Mouse (Mus musculus) midbrain, embryonic 15.5 days (tissue): ENCODE measurements around the gene 1600002K03Rik. TPM values are rescaled to one million over a fixed set of nuclear protein-coding genes. Genes with fewer than 3 reads are reported as not detected.
A peak's percentile ranks its signal among the peaks of the same experiment; 100 is the strongest.
"Not testable (repeated sequence)": the region's sequence is repeated elsewhere in the genome, so short reads cannot be mapped to it uniquely, and the experiment has no call there.

ENCODE experiments used
- ATAC-seq: fragments of 200-750 bp; cut with Nextera tagmentation; replicated peaks from 2 replicates; pipeline ENCODE4 v1.8.0; 2017; ENCODE audit warnings: moderate TSS enrichment
- H3K27ac ChIP-seq: fragments of 300-500 bp; sonication (generic); 2 replicates; pipeline ENCODE4 v1.5.1; 2015; ENCODE audit warnings: mild to moderate bottlenecking, inconsistent platforms
- H3K27me3 ChIP-seq: fragments of 300-500 bp; sonication (generic); replicated peaks from 2 replicates; pipeline ENCODE4 v1.6.1; 2015; ENCODE audit warnings: inconsistent platforms
- H3K36me3 ChIP-seq: fragments of 300-500 bp; sonication (generic); replicated peaks from 2 replicates; pipeline ENCODE4 v1.6.1; 2015; ENCODE audit warnings: inconsistent platforms
- H3K4me1 ChIP-seq: fragments of 300-500 bp; sonication (generic); 2 replicates; pipeline ENCODE4 v1.6.1; 2015; ENCODE audit warnings: inconsistent platforms
- H3K4me2 ChIP-seq: fragments of 300-500 bp; sonication (generic); 2 replicates; pipeline ENCODE4 v1.6.1; 2015; ENCODE audit warnings: inconsistent platforms, mild to moderate bottlenecking, moderate library complexity
- H3K4me3 ChIP-seq: fragments of 300-500 bp; sonication (generic); 2 replicates; pipeline ENCODE4 v1.5.1; 2015; ENCODE audit warnings: mild to moderate bottlenecking, inconsistent platforms
- H3K9ac ChIP-seq: fragments of 300-500 bp; sonication (generic); 2 replicates; pipeline ENCODE4 v1.6.1; 2015; ENCODE audit warnings: mild to moderate bottlenecking, inconsistent platforms
- H3K9me3 ChIP-seq: fragments of 300-500 bp; sonication (generic); 2 replicates; pipeline ENCODE4 v1.6.1; 2016; ENCODE audit warnings: inconsistent platforms
- WGBS: fragments of 180-500 bp; shearing (Covaris S2); methylation state at CpG from one replicate; pipeline ENCODE4 v1.1.7; 2015; ENCODE audit warnings: mixed read lengths; 5-methylcytosine and 5-hydroxymethylcytosine counted together
- polyA plus RNA-seq: library from polyadenylated mRNA; unstranded; fragments of >200 nt; fragmentation: Nextera tagmentation; extraction: Ambion mirVana; gene quantifications from 2 replicates; pipeline ENCODE4 v1.2.1, GENCODE M21; 2015

1600002K03Rik gene
- polyA plus RNA-seq, 1 experiment from 2014 or later: 13.3 TPM

DNA sequence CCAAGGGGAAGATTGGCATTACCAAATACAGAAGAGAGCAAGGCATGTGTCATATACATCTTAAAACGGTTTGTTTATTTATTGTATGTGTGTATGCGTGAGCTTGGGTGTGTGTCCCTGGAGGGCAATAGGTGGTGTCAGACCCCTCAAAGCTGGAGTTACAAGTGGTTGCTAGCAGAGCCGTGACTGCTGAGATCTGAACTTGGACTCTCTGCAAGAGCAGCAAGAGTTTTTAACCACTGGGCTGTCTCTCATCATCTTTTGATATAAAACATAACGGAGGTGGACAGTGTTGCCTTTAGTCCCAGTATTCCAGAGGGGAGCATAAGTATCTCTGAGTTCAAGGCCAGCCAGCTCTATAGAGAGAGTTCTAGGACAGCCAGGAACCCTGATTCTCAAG lies 35.5 kb downstream of the 1600002K03Rik start:
- WGBS: 48% methylated on average over 4 of the region's 4 CpGs
- Histone ChIP-seq H3K27ac (peak overlapping the region; percentile 88; the same call in 1 of the 2 replicates), H3K4me3 (no peak overlapping the region), H3K4me1 (peaks cover 32% of the 10 kb centered on the region), H3K27me3 (no peaks in the 10 kb centered on the region), H3K36me3 (no peaks in the 10 kb centered on the region), H3K9me3 (no peaks in the 10 kb centered on the region), H3K4me2 (peak overlapping the region; percentile 44; the same call in 1 of the 2 replicates), H3K9ac (no peak overlapping the region)
- ATAC-seq: no peak

DNA sequence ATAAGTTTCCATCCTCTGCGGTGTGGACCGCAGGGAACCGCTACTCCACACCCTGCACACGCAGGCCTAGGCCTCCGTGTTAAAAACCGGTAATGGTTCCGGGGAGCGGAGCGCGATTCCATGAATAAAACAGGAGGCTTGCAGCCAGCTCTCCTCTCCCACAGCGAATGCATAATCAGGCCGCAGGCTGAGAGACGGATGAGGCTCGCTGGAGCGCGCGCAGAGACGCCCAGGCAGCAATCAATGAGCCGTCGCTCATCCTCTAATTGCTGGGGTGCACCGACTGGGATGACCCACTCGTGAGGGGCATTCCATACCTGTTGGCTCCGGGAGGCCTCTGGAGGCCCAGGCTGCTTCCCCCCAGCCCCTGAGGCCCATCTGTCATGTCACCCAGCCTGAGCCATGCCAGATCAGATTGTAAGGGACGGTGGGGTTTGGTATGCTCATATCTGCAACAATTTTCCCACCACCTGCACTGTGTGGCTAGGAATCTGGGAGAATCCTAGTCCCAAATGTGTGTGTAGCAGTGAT lies 36.2 kb downstream of the 1600002K03Rik start:
- peak; percentile 68 for ATAC-seq
- Histone ChIP-seq H3K9me3 (no peaks in the 10 kb centered on the region), H3K36me3 (no peaks in the 10 kb centered on the region), H3K4me2 (peak overlapping the region; percentile 44), H3K4me3 (peak overlapping the region; percentile 12; the same call in 1 of the 2 replicates), H3K27ac (peak overlapping the region; percentile 88), H3K9ac (peak overlapping the region; percentile 35), H3K27me3 (no peaks in the 10 kb centered on the region), H3K4me1 (peaks cover 30% of the 10 kb centered on the region)
- 5% methylated on average over 24 of the region's 24 CpGs for WGBS

DNA sequence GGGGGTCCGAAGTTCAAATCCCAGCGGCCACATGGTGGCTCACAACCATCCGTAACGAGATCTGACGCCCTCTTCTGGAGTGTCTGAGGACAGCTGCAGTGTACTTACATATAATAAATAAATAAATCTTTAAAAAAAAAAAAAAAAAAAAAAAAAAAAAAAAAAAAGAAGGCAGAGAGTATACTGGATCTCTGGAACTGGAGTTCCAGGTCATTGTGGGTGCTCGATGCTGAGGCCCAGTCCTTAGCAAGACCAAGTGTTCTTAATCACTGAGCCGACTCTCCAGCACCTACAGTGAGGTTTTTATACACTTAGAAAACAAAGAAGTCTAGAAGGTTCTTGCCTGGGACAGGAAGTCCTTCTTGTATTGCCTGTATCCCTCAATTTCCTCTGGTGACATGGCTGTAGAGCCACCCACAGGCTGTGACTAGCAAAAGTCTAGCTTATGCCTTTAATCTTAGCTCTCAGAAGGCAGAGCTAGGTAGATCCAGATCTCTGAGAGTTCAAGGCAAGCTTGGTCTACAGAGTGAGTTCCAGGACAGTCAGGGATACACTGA lies 38.9 kb downstream of the 1600002K03Rik start:
- peaks cover 37% of the 10 kb centered on the region for H3K4me1 ChIP-seq
- not testable (repeated sequence) for H3K36me3 ChIP-seq, H3K4me3 ChIP-seq, H3K9ac ChIP-seq, ATAC-seq, H3K27ac ChIP-seq, H3K9me3 ChIP-seq, H3K4me2 ChIP-seq, H3K27me3 ChIP-seq
- 72% methylated on average over 7 of the region's 7 CpGs for WGBS

DNA sequence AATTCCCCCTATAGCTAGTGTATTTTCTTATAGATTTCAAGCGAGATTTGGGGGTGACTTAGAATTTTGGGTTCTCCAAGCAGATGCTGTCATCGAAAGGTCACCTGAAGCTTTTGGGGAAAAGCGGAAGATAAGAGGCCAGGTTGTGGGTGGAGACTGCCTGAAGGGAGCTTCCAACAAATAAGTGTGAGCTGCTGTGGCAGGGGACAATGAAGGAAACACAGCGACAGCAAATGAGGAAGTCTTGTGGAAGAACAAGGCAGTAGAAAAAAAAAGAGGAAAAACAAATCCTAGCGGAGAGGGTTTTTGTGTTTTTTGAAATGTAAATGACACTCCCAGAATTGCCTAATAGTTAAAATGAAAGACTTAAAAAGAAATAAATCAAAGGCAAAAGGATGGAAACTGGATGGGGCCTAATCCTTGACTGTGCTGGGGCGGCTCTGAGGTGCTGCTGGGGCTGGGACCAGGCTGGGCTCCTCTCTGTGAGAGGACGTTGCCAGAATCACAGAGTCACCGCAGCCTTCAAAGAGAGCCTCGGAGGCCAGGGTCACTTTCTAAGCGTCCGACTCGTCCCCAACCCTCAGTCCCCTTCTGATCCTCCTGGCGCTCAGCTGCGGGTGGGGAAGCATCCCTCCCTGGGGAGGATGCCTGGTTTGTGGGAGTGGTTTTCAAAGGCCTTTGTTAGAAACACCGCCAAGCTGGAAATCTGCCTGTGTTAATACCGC lies 42.5 kb downstream of the 1600002K03Rik start:
- Histone ChIP-seq H3K27ac (peak overlapping the region; percentile 68), H3K9me3 (no peaks in the 10 kb centered on the region), H3K4me3 (no peak overlapping the region), H3K36me3 (no peaks in the 10 kb centered on the region), H3K4me2 (no peak overlapping the region), H3K9ac (peak overlapping the region; percentile 22; the same call in 1 of the 2 replicates), H3K4me1 (peaks cover 10% of the 10 kb centered on the region), H3K27me3 (no peaks in the 10 kb centered on the region)
- peak; percentile 60 for ATAC-seq
- 11% methylated on average over 16 of the region's 16 CpGs for WGBS

DNA sequence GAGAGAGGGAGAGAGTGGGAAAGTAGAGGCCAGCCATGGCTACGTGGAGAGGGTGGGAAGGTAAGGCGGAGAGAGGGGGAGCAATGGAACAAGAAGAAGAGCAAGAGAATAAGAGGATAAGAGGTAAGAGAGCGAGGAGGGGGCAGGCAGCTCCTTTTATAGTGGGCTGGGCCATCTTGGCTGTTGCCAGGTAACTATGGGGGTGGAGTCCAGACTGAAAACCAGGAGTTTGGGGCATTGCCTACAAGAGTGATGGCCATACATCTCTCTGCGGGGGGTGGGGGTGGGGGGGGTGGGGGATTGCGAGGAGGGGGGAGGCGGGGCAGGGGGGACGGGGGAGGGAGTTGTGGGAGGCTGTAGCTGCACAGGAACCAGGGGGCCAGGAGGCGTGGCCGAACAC lies 47.9 kb downstream of the 1600002K03Rik start:
- H3K9me3 ChIP-seq: no peaks in the 10 kb centered on the region
- no peaks in the 10 kb centered on the region for H3K27me3 ChIP-seq
- peaks cover 4% of the 10 kb centered on the region for H3K4me1 ChIP-seq
- H3K27ac ChIP-seq: no peak overlapping the region
- H3K9ac ChIP-seq: no peak overlapping the region
- no peak overlapping the region for H3K4me2 ChIP-seq
- no peaks in the 10 kb centered on the region for H3K36me3 ChIP-seq
- H3K4me3 ChIP-seq: no peak overlapping the region
- no peak for ATAC-seq
- 44% methylated on average over 6 of the region's 9 CpGs for WGBS

DNA sequence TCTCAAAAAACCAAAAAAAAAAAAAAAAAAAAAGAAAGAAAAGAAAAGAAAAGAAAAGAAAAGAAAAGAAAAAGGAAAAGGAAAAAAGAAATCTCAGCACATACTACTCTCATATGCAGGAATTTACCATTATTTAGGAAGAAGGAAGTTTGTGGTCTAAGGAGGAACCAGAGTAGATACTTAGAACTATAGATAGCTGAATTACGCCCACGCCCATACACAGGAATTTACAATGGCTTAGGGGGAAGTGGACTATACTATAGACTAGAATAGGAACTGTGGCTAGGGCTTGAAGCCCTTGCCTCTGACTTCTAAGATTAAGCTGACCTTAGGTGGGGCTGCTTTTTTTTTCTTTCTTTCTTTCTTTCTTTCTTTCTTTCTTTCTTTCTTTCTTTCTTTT lies 50.4 kb downstream of the 1600002K03Rik start:
- peaks cover 21% of the 10 kb centered on the region for H3K4me1 ChIP-seq
- H3K9me3 ChIP-seq, H3K36me3 ChIP-seq, H3K9ac ChIP-seq, H3K27ac ChIP-seq, ATAC-seq, H3K4me2 ChIP-seq, H3K27me3 ChIP-seq, H3K4me3 ChIP-seq: not testable (repeated sequence)
- 94% methylated on average over 2 of the region's 2 CpGs for WGBS

Other genes with a start within 250 kb of the 1600002K03Rik start
- 2.9 and 4.7 TPM in 2 replicates for gene Arid3a, start 245.9 kb upstream of the 1600002K03Rik start, polyA plus RNA-seq
- gene Wdr18, start 212.8 kb upstream of the 1600002K03Rik start, polyA plus RNA-seq: 87.3 and 87.5 TPM in 2 replicates
- gene Grin3b, start 202.2 kb upstream of the 1600002K03Rik start, polyA plus RNA-seq: 0.34 and 0.66 TPM in 2 replicates
- 24.3 and 28.3 TPM in 2 replicates for gene Tmem259, start 188.6 kb upstream of the 1600002K03Rik start, polyA plus RNA-seq
- 28.6 and 34.4 TPM in 2 replicates for gene Cnn2, start 184.4 kb upstream of the 1600002K03Rik start, polyA plus RNA-seq
- 4.4 and 4.8 TPM in 2 replicates for gene Abca7, start 176.4 kb upstream of the 1600002K03Rik start, polyA plus RNA-seq
- gene Arhgap45, start 156.3 kb upstream of the 1600002K03Rik start, polyA plus RNA-seq: 1.9 and 2.2 TPM in 2 replicates
- gene Polr2e, start 133.1 kb upstream of the 1600002K03Rik start, polyA plus RNA-seq: 132 and 148 TPM in 2 replicates
- gene Gpx4, start 125.8 kb upstream of the 1600002K03Rik start, polyA plus RNA-seq: 522 and 546 TPM in 2 replicates
- gene Sbno2, start 67.4 kb upstream of the 1600002K03Rik start, polyA plus RNA-seq: 13.8 and 16.8 TPM in 2 replicates
- 19.6 and 20.5 TPM in 2 replicates for gene Stk11, start 57.1 kb upstream of the 1600002K03Rik start, polyA plus RNA-seq
- gene Atp5d, start 34.3 kb upstream of the 1600002K03Rik start, polyA plus RNA-seq: 444 and 468 TPM in 2 replicates
- 65.7 and 66.9 TPM in 2 replicates for gene Cbarp, start 32.1 kb upstream of the 1600002K03Rik start, polyA plus RNA-seq
- gene Midn, start 24.7 kb upstream of the 1600002K03Rik start, polyA plus RNA-seq: 29.5 and 29.9 TPM in 2 replicates
- gene Cirbp, start 7.0 kb upstream of the 1600002K03Rik start, polyA plus RNA-seq: 364 and 392 TPM in 2 replicates
- 53.4 and 54.6 TPM in 2 replicates for gene Efna2, start 6.5 kb downstream of the 1600002K03Rik start, polyA plus RNA-seq
- 56.4 and 59.5 TPM in 2 replicates for gene Mum1, start 53.5 kb downstream of the 1600002K03Rik start, polyA plus RNA-seq
- 290 and 305 TPM in 2 replicates for gene Ndufs7, start 76.2 kb downstream of the 1600002K03Rik start, polyA plus RNA-seq
- 16.8 and 18.9 TPM in 2 replicates for gene Gamt, start 88.1 kb downstream of the 1600002K03Rik start, polyA plus RNA-seq
- gene Dazap1, start 88.5 kb downstream of the 1600002K03Rik start, polyA plus RNA-seq: 60.5 and 60.8 TPM in 2 replicates
- 516 and 528 TPM in 2 replicates for gene Rps15, start 119.5 kb downstream of the 1600002K03Rik start, polyA plus RNA-seq
- gene Apc2, start 123.0 kb downstream of the 1600002K03Rik start, polyA plus RNA-seq: 223 and 247 TPM in 2 replicates
- gene 2310011J03Rik, start 147.6 kb downstream of the 1600002K03Rik start, polyA plus RNA-seq: 25.4 and 28.0 TPM in 2 replicates
- 4.4 and 5.8 TPM in 2 replicates for gene Pcsk4, start 156.6 kb downstream of the 1600002K03Rik start, polyA plus RNA-seq
- 5.5 TPM in 2 replicates for gene Reep6, start 157.0 kb downstream of the 1600002K03Rik start, polyA plus RNA-seq
- gene Adamtsl5, start 175.5 kb downstream of the 1600002K03Rik start, polyA plus RNA-seq: 0.67 and 0.79 TPM in 2 replicates
- gene Plk5, start 183.5 kb downstream of the 1600002K03Rik start, polyA plus RNA-seq: 6.2 TPM in 2 replicates
- gene Mex3d, start 214.7 kb downstream of the 1600002K03Rik start, polyA plus RNA-seq: 18.3 and 18.8 TPM in 2 replicates
- gene Mbd3, start 226.6 kb downstream of the 1600002K03Rik start, polyA plus RNA-seq: 227 and 250 TPM in 2 replicates
- 581 and 629 TPM in 2 replicates for gene Uqcr11, start 233.9 kb downstream of the 1600002K03Rik start, polyA plus RNA-seq